Mouse (Mus musculus) lung, embryonic 15.5 days (tissue): ENCODE results near the gene Ess2. TPM values are rescaled to one million over a fixed set of nuclear protein-coding genes. Genes with fewer than 3 reads are reported as not detected.

Experiments used
- ATAC-seq: fragments of 200-750 bp; cut with Nextera tagmentation; 2 replicates; pipeline ENCODE4 v1.8.0; 2017; ENCODE audit warnings: moderate number of reproducible peaks, borderline replicate concordance; ENCODE audit not compliant: low FRiP score, low TSS enrichment; ENCODE audit errors: extremely low read depth
- H3K27ac ChIP-seq: fragments of 300-500 bp; sonication (generic); 2 replicates; pipeline ENCODE4 v1.5.1; 2015; ENCODE audit warnings: moderate library complexity, mild to moderate bottlenecking, inconsistent platforms
- H3K27me3 ChIP-seq: fragments of 300-500 bp; sonication (generic); 2 replicates; pipeline ENCODE4 v1.6.1; 2015; ENCODE audit warnings: inconsistent platforms
- H3K36me3 ChIP-seq: fragments of 300-500 bp; sonication (generic); 2 replicates; pipeline ENCODE4 v1.6.1; 2015; ENCODE audit warnings: inconsistent platforms
- H3K4me1 ChIP-seq: fragments of 300-500 bp; sonication (generic); 2 replicates; pipeline ENCODE4 v1.6.1; 2015; ENCODE audit warnings: inconsistent platforms
- H3K4me2 ChIP-seq: fragments of 300-500 bp; sonication (generic); 2 replicates; pipeline ENCODE4 v1.6.1; 2015; ENCODE audit warnings: inconsistent platforms, mild to moderate bottlenecking, moderate library complexity
- H3K4me3 ChIP-seq: fragments of 300-500 bp; sonication (generic); 2 replicates; pipeline ENCODE4 v1.5.1; 2015; ENCODE audit warnings: mild to moderate bottlenecking, inconsistent platforms
- H3K9ac ChIP-seq: fragments of 300-500 bp; sonication (generic); 2 replicates; pipeline ENCODE4 v1.6.1; 2015; ENCODE audit warnings: inconsistent platforms
- H3K9me3 ChIP-seq: fragments of 300-500 bp; sonication (generic); 2 replicates; pipeline ENCODE4 v1.6.1; 2016; ENCODE audit warnings: inconsistent platforms
- WGBS: fragments of 180-500 bp; shearing (Covaris S2); methylation state at CpG from one replicate; pipeline ENCODE4 v1.1.7; 2015; 5-methylcytosine and 5-hydroxymethylcytosine counted together
- polyA plus RNA-seq: library from polyadenylated mRNA; unstranded; fragments of >200 nt; fragmentation: Nextera tagmentation; extraction: Ambion mirVana; gene quantifications from 2 replicates; pipeline ENCODE4 v1.2.1, GENCODE M21; 2015

The Ess2 gene
- polyA plus RNA-seq, 1 experiment from 2014 or later = 43.5 TPM

DNA sequence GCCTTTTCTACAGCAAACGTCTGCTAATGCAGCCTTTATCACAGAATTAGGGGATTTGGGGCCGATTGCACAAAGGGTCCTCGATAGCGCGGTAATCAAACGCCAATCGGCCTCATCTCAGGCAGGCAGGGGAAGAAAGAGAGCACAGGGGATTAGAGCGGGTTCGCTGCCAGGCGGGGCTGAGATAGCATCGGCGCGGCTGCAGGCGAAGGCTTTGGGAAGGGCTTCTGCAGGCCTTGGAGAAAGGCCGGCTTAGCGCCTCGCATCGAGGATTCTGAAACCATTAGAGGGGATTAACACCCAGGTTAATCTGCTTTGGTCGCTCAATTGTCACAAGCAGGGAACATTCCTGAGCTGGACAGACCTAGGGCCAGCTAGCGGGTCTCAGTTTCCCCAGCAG, 9.4 kb upstream of the Ess2 start:
- no peak overlapping the region for H3K27ac ChIP-seq
- no peaks in the 10 kb centered on the region for H3K36me3 ChIP-seq
- H3K27me3 ChIP-seq = peaks cover 48% of the 10 kb centered on the region
- peak overlapping the region; percentile 20; the same call in 1 of the 2 replicates for H3K9ac ChIP-seq
- H3K9me3 ChIP-seq = no peaks in the 10 kb centered on the region
- no peak for ATAC-seq
- H3K4me2 ChIP-seq = peak overlapping the region; percentile 94
- 14% methylated on average over 20 of the region's 20 CpGs for whole genome bisulfite sequencing
- H3K4me3 ChIP-seq = peak overlapping the region; percentile 60; the same call in 1 of the 2 replicates
- H3K4me1 ChIP-seq = peaks cover 18% of the 10 kb centered on the region

DNA sequence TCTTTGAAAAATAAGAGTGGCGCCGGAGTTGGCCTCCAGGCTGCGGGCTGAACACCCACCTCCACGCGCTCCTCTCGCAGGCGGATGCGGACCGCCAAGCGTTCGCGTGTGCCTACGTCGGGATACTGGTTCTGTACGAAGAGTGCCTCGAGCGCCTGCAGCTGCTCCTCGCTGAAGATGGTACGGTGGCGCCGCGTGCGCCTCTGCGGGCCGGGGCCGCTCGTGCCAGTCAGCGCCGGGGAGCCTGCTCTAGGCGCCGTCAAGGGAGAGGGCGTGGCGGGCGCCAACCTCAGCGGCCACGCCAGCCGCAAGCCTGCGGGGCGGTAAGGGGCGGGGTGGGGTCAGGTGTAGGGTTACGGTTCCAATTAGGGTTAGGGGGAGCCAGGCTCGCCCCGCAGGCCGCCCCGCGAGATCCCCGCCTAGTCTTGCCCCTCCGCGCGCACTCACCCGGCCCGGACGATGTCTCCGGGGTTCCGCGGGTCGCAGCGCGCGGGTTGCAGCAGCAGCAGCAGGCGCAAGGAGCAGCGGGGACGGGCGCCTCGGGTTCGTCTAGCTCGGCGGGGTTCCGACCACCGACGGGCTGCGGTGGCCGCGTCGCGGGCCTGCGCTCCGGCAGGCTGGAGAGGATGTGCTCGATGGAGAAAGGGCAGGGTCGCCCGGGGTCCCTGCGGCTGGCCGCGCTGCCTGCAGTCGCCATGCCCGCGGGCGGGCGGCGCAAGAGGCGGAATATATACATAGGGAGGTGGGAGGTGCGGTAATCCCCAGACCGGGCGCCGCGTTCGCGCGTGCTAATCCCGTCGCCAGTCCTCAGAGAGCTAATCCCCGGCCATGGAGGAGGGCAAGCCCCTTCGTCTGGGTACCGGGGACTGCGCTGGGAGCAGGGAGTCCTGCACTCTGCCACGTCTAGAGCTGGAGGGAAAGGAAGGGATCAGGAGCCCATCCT, 3.4 kb upstream of the Ess2 start, which contains the start of gene Gsc2:
Gsc2 (minus strand) TSS at position 753 of the 943 bp plus-strand sequence.
- H3K4me2 ChIP-seq = peak within 1 kb of the TSS; percentile 69
- 0 out of 2 replicates have a peak within 1 kb of the TSS, but pooled peaks have one; percentile 10 for H3K9ac ChIP-seq
- no peak for ATAC-seq
- peak within 1 kb of the TSS; percentile 37 for H3K4me3 ChIP-seq
- no peaks in the 10 kb centered on the region for H3K36me3 ChIP-seq
- under 1% methylated on average over 90 of the region's 106 CpGs for WGBS
- H3K9me3 ChIP-seq = no peaks in the 10 kb centered on the region
- H3K27ac ChIP-seq = no peak within 1 kb of the TSS
- peaks cover 73% of the 10 kb centered on the region for H3K27me3 ChIP-seq
- peaks cover 18% of the 10 kb centered on the region for H3K4me1 ChIP-seq

DNA sequence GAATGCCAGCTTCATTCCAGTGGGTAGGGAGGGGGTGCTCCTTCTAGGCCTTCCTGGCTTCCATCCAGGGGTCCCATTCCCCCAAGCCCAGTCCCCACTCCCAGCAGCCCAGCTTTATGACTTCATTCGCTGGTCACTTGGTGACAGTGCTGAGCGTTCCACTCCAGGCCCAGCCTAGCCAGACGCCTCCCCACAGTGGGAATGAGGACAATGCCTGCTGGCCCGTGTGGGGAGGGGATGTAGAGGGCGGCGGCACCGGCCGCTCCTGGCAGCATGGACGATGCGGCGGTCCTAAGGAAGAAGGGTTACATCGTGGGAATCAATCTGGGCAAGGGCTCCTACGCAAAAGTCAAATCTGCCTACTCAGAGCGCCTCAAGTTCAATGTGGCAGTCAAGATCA, 12.7 kb downstream of the Ess2 start, which contains the start of the genes Dgcr2 and Tssk2:
Dgcr2 (minus strand) TSS at position 101 of the 400 bp plus-strand sequence.
Tssk2 (plus strand) TSS at position 176 of the 400 bp plus-strand sequence.
- no peak within 1 kb of the TSS for H3K4me3 ChIP-seq
- no peak for ATAC-seq
- no peak within 1 kb of the TSS for H3K4me2 ChIP-seq
- H3K9me3 ChIP-seq = no peaks in the 10 kb centered on the region
- H3K9ac ChIP-seq = no peak within 1 kb of the TSS
- H3K27me3 ChIP-seq = no peaks in the 10 kb centered on the region
- 89% methylated on average over 14 of the region's 14 CpGs for WGBS
- no peaks in the 10 kb centered on the region for H3K4me1 ChIP-seq
- H3K36me3 ChIP-seq = peaks cover 43% of the 10 kb centered on the region
- no peak within 1 kb of the TSS for H3K27ac ChIP-seq

DNA sequence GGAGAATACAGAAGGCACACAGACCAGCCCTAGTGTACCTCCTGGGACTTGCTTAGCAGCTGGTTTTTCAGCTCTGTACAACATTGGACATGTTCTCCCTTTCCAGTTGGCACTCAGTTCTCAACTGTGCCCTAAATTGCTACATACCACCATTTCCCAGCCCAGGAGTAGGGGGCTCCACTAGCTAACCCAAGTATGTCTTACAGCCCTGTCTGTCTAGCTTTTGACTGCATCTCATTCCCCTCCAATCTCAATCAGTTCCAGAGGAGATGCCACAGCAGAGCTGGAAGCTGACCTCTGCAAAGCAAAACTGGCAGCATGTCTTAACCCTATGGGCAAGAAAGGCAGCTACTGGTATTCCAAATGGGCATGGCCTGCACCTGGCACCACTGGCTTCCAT, 15.1 kb downstream of the Ess2 start:
- ATAC-seq = no peak
- Histone ChIP-seq H3K9me3 (no peaks in the 10 kb centered on the region), H3K4me1 (peaks cover 10% of the 10 kb centered on the region; the same call in 1 of the 2 replicates), H3K27me3 (no peaks in the 10 kb centered on the region), H3K9ac (no peak overlapping the region), H3K4me3 (no peak overlapping the region), H3K36me3 (peaks cover 20% of the 10 kb centered on the region), H3K4me2 (no peak overlapping the region), H3K27ac (no peak overlapping the region)

DNA sequence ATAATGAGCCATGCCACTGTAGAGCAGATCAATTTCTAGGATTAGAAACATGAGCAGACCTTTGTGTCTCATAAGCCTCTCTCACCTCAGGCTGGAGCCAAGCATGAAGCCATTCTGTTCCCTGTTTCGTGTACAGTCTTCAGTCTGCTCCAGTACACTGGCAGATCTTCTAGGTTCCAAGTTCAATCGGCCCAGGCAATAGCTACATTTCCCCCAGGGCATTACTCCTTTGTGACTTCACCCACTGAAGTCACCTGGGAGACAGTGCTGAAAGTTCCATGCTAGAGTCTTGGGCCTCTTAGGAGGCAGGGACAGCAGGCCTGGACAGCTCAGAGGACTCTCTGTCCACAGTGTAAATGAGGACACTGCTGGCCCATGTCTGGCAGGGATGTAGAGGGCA, 17.2 kb downstream of the Ess2 start, which contains the start of gene Tssk1:
Tssk1 (plus strand) TSS at position 301 of the 400 bp plus-strand sequence.
- Histone ChIP-seq H3K4me1 (peaks cover 24% of the 10 kb centered on the region), H3K9me3 (no peaks in the 10 kb centered on the region), H3K27ac (no peak within 1 kb of the TSS), H3K27me3 (no peaks in the 10 kb centered on the region), H3K4me3 (no peak within 1 kb of the TSS), H3K9ac (no peak within 1 kb of the TSS), H3K4me2 (no peak within 1 kb of the TSS), H3K36me3 (no peaks in the 10 kb centered on the region; the same call in 1 of the 2 replicates)
- ATAC-seq = no peak
- 79% methylated on average over 2 of the region's 2 CpGs for WGBS

DNA sequence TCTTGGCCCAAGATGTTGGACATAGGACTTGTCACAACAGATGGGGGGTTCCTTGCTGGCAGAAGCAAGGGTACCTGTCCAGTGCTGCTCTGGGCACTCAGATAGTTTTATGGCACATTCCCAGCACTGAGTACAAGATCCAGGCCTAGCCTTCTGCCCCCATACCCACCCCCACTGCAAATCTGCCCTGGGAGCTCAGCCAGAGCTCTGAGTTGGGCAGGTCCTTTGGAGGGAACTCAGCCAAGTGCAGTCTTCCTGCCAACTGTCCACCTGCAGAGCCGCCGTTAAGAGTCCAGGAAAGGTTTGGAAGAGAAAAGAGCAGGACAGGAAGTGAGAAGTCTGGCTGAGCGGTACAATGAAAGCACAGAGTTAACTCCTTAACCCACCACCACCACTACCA, 18.5 kb downstream of the Ess2 start:
- no peak overlapping the region for H3K27ac ChIP-seq

DNA sequence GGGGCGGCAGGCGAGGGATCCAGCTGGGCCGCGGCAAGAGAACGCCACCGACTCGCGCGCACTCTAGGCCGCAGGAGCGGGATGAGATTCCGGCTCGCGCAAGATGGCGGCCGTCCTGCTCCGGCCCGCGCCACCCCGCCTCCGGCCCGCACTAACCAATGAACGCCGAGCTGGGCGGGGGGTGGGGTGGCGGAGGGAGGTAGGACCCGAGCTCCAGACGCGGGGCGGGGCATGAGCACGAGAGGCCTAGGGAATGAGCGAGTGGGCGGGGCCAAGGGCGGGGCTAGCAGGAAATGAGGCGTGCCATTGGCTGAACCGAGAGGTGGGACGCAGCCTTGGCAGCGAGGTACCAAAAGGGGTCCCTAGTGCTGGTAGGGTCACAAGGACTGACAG, 19.6 kb downstream of the Ess2 start, which contains the start of gene Gm20518:
Gm20518 (minus strand) TSS at position 105 of the 393 bp plus-strand sequence.
- H3K9me3 ChIP-seq = no peaks in the 10 kb centered on the region
- under 1% methylated on average over 32 of the region's 38 CpGs for WGBS

More for the DNA sequence above, 18.5 kb downstream of the Ess2 start:
- WGBS = 52% methylated on average over 3 of the region's 3 CpGs
- no peak overlapping the region for H3K4me3 ChIP-seq
- no peaks in the 10 kb centered on the region for H3K9me3 ChIP-seq
- H3K4me1 ChIP-seq = peaks cover 24% of the 10 kb centered on the region
- no peaks in the 10 kb centered on the region for H3K27me3 ChIP-seq
- H3K4me2 ChIP-seq = no peak overlapping the region
- no peak overlapping the region for H3K9ac ChIP-seq
- H3K36me3 ChIP-seq = no peaks in the 10 kb centered on the region
- ATAC-seq = no peak

DNA sequence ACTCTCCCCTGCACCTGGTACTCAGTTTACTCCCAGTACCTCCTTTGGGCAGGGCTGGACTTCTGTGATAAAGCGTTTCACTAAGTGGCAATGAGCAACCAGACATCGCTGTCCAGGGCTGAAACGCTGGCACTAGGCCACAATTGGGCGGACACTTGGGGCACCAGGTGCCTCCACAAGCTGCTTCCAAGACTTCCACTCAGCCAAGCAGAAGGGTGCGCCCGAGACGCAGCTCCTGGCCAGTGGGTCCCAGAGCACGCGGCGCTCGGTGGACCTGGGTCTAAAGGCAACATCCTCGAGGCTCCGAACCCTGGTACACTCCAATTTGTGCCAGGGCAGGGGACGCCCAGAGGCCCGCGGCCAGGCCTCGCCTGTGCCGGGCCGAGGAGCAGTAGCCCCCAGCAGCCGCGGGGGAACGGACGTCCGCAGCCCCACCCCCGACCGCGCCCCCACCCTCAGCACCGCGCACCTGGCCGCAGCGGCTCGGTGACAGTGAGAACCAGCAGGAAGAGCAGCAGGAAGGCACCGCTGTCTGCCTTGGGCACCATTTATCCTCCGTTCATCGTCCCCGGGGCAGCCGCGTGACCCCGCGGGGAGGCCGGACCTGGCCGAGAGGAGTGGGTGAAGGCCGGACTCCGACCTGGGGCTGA, 20.1 kb downstream of the Ess2 start:
- peak; percentile 67 for ATAC-seq
- no peaks in the 10 kb centered on the region for H3K27me3 ChIP-seq
- H3K4me2 ChIP-seq = peak overlapping the region; percentile 75
- no peaks in the 10 kb centered on the region for H3K9me3 ChIP-seq
- peak overlapping the region; percentile 74 for H3K4me3 ChIP-seq
- under 1% methylated on average over 44 of the region's 44 CpGs for WGBS
- no peaks in the 10 kb centered on the region for H3K36me3 ChIP-seq
- H3K9ac ChIP-seq = peak overlapping the region; percentile 90
- peak overlapping the region; percentile 92 for H3K27ac ChIP-seq
- H3K4me1 ChIP-seq = peaks cover 24% of the 10 kb centered on the region

More for the DNA sequence above, 19.6 kb downstream of the Ess2 start, which contains the start of gene Gm20518:
- peak within 1 kb of the TSS; percentile 75 for H3K4me2 ChIP-seq
- H3K27ac ChIP-seq = peak within 1 kb of the TSS; percentile 92
- ATAC-seq = peak; percentile 98
- H3K4me1 ChIP-seq = peaks cover 24% of the 10 kb centered on the region
- no peaks in the 10 kb centered on the region for H3K27me3 ChIP-seq
- H3K9ac ChIP-seq = peak within 1 kb of the TSS; percentile 90
- peak within 1 kb of the TSS; percentile 74 for H3K4me3 ChIP-seq
- no peaks in the 10 kb centered on the region for H3K36me3 ChIP-seq

DNA sequence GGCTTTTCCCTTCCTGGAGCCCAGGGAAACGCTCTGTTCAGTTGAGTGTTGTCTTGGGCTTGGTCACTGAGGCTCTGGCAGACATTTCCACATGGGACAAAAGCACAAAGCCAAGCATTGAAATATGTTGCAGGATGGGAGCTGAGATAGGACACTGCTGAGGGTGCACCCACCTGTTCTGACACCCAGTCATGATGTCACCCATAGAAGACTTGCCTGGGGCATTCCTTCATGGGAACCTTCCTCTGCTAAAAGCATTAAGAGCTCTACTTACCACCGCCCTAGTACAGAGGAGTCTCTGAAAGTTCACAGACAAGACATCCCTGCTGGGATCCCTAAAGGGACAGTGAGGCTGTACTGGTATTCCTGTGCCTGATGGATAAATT, 20.8 kb downstream of the Ess2 start:
- peak overlapping the region; percentile 90 for H3K9ac ChIP-seq
- 40% methylated on average over 2 of the region's 2 CpGs for WGBS
- no peaks in the 10 kb centered on the region for H3K36me3 ChIP-seq
- H3K4me3 ChIP-seq = peak overlapping the region; percentile 74
- no peak overlapping the region for H3K27ac ChIP-seq
- no peak for ATAC-seq
- H3K4me2 ChIP-seq = peak overlapping the region; percentile 75
- H3K4me1 ChIP-seq = peaks cover 24% of the 10 kb centered on the region
- H3K9me3 ChIP-seq = no peaks in the 10 kb centered on the region
- H3K27me3 ChIP-seq = no peaks in the 10 kb centered on the region

DNA sequence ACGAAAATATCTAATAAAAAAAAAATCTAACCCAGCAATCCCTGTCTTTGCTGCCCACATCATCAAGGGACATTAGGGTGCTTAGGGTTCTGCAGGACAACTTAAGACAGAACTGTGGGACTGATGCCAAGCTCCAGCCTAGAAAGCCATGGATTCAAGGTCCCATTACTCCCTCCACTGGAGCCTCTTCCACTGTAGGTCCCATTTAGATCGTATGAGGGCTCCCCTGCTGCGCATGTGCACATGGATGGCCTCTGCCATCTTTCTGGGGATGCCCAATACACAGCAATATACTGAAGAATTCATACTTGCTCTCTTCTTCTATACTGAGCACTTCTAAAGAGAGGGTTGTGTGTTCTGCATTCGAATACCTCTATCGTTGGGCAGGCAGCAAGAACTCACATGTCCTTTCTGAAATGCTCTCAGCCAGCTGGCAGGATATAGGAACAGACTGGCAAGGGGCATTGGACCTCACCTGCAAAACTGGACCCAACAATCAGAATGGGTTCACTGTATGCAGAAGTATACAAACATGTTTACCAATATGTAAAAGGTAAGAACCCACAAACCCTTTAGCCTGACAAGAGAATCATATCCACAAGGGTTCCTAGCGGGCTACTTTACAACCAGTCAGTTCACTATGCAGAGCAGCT, 21.3 kb downstream of the Ess2 start:
- Histone ChIP-seq H3K4me3 (peak overlapping the region; percentile 74), H3K4me1 (peaks cover 24% of the 10 kb centered on the region), H3K27me3 (no peaks in the 10 kb centered on the region), H3K4me2 (peak overlapping the region; percentile 75), H3K9me3 (no peaks in the 10 kb centered on the region), H3K36me3 (no peaks in the 10 kb centered on the region), H3K27ac (no peak overlapping the region), H3K9ac (no peak overlapping the region)
- no peak for ATAC-seq
- 81% methylated on average over 6 of the region's 6 CpGs for WGBS

DNA sequence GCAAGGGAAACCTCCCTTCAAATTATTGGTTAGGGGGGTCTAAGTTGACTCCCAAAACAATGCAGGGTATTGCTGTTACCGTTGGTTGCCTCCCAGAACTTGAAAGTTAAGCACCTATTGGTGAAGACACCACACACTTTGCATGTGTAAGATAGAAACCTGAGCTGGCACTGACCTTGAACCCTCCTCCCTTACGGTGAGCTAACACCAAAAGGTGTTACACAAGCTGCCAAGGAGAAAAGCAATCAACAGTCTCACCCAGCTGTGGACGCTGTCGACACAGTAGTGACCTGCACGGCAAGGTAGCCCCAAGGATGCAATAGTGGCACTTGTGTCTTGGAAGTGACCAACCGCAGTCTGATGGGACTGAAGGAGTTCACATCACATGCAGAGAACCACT, 27.0 kb downstream of the Ess2 start:
- no peaks in the 10 kb centered on the region for H3K27me3 ChIP-seq
- no peak for ATAC-seq
- H3K4me3 ChIP-seq = no peak overlapping the region
- no peaks in the 10 kb centered on the region for H3K36me3 ChIP-seq
- no peak overlapping the region for H3K4me2 ChIP-seq
- peaks cover 11% of the 10 kb centered on the region; the same call in 1 of the 2 replicates for H3K4me1 ChIP-seq
- H3K9ac ChIP-seq = no peak overlapping the region
- 70% methylated on average over 6 of the region's 6 CpGs for WGBS
- H3K27ac ChIP-seq = no peak overlapping the region
- no peaks in the 10 kb centered on the region for H3K9me3 ChIP-seq
